Mouse (Mus musculus): ENCODE data around the gene Ceacam20. TPM values are rescaled to one million over a fixed set of nuclear protein-coding genes. Genes with fewer than 3 reads are reported as not detected.
"Not testable (repeated sequence)": the region's sequence is repeated elsewhere in the genome, so short reads cannot be mapped to it uniquely, and the experiment has no call there.

The Ceacam20 gene
- polyA plus RNA-seq, 1 experiment from 2014 or later = not detected

- no peaks in the 10 kb centered on the region for H3K36me3 ChIP-seq (ENCODE audit: control insufficient read depth, insufficient read depth, low read length)
- no peak overlapping the region for H3K4me3 ChIP-seq (ENCODE audit: low read length)
- no peaks in the 10 kb centered on the region for H3K9me3 ChIP-seq (ENCODE audit: control insufficient read depth, low read length)
- no peaks in the 10 kb centered on the region for H3K4me1 ChIP-seq (ENCODE audit: control insufficient read depth, insufficient read depth, low read length)
- WGBS = 81% methylated on average over 1 of the region's 1 CpGs
- no peak overlapping the region for H3K9ac ChIP-seq (ENCODE audit: low read depth, low read length)
- H3K4me2 ChIP-seq (replicated peaks; ENCODE audit: low read depth, low read length) = no peak overlapping the region
- H3K27ac ChIP-seq (ENCODE audit: low read depth, low read length) = no peak overlapping the region
- no peaks in the 10 kb centered on the region for H3K27me3 ChIP-seq (ENCODE audit: control insufficient read depth, insufficient read depth, low read length)
- no peak for ATAC-seq (ENCODE audit: low FRiP score, low TSS enrichment)
Measured at GRCm38 (mm10) chr7:19962423-19962822, 2.8 kb upstream of the Ceacam20 start.

- no peak overlapping the region for H3K27ac ChIP-seq (ENCODE audit: low read depth, low read length)
- H3K4me1 ChIP-seq (ENCODE audit: control insufficient read depth, insufficient read depth, low read length) = no peaks in the 10 kb centered on the region
- no peak for ATAC-seq (ENCODE audit: low FRiP score, low TSS enrichment)
- H3K27me3 ChIP-seq (ENCODE audit: control insufficient read depth, insufficient read depth, low read length) = no peaks in the 10 kb centered on the region
- WGBS = 75% methylated on average over 3 of the region's 3 CpGs
- no peaks in the 10 kb centered on the region; the same call in 1 of the 2 replicates for H3K9me3 ChIP-seq (ENCODE audit: control insufficient read depth, low read length)
- no peak overlapping the region for H3K9ac ChIP-seq (ENCODE audit: low read depth, low read length)
- no peak overlapping the region for H3K4me2 ChIP-seq (replicated peaks; ENCODE audit: low read depth, low read length)
- no peaks in the 10 kb centered on the region for H3K36me3 ChIP-seq (ENCODE audit: control insufficient read depth, insufficient read depth, low read length)
- H3K4me3 ChIP-seq (ENCODE audit: low read length) = no peak overlapping the region
Measured at GRCm38 (mm10) chr7:19969106-19969505, 3.9 kb downstream of the Ceacam20 start.

- Histone ChIP-seq H3K4me3 (ENCODE audit: low read length) (no peak overlapping the region), H3K9me3 (ENCODE audit: control insufficient read depth, low read length) (no peaks in the 10 kb centered on the region; the same call in 1 of the 2 replicates), H3K27ac (ENCODE audit: low read depth, low read length) (no peak overlapping the region), H3K36me3 (ENCODE audit: control insufficient read depth, insufficient read depth, low read length) (no peaks in the 10 kb centered on the region), H3K4me2 (replicated peaks; ENCODE audit: low read depth, low read length) (no peak overlapping the region), H3K9ac (ENCODE audit: low read depth, low read length) (no peak overlapping the region), H3K4me1 (ENCODE audit: control insufficient read depth, insufficient read depth, low read length) (no peaks in the 10 kb centered on the region), H3K27me3 (ENCODE audit: control insufficient read depth, insufficient read depth, low read length) (no peaks in the 10 kb centered on the region)
- no peak for ATAC-seq (ENCODE audit: low FRiP score, low TSS enrichment)
- 100% methylated on average over 4 of the region's 4 CpGs for WGBS
Measured at GRCm38 (mm10) chr7:19969541-19970090, 4.4 kb downstream of the Ceacam20 start.

DNA sequence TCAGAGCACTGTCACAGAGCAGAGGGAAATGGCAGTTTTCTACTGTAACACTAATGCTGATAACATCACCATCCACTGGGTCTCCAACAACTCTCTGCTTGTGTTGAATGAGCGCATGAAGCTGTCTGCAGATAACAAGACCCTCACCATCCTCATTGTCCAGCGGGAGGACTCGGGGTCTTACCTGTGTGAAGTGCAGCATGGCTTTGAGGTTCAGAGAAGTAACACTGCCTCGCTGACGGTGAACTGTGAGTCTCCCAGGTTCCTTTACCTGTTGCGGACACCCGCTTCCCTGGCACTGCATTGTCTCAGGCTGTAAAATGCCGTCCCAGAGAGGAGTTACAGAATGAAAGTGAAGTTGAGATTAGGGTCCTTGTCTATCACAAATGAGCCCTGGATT is 5.0 kb downstream of the Ceacam20 start:
- H3K36me3 ChIP-seq (ENCODE audit: control insufficient read depth, insufficient read depth, low read length) = no peaks in the 10 kb centered on the region
- WGBS = 92% methylated on average over 8 of the region's 8 CpGs
- no peak overlapping the region for H3K4me2 ChIP-seq (replicated peaks; ENCODE audit: low read depth, low read length)
- no peaks in the 10 kb centered on the region for H3K4me1 ChIP-seq (ENCODE audit: control insufficient read depth, insufficient read depth, low read length)
- H3K9me3 ChIP-seq (ENCODE audit: control insufficient read depth, low read length) = no peaks in the 10 kb centered on the region; the same call in 1 of the 2 replicates
- no peak overlapping the region for H3K4me3 ChIP-seq (ENCODE audit: low read length)
- no peaks in the 10 kb centered on the region for H3K27me3 ChIP-seq (ENCODE audit: control insufficient read depth, insufficient read depth, low read length)
- no peak overlapping the region for H3K9ac ChIP-seq (ENCODE audit: low read depth, low read length)
- no peak for ATAC-seq (ENCODE audit: low FRiP score, low TSS enrichment)
- H3K27ac ChIP-seq (ENCODE audit: low read depth, low read length) = no peak overlapping the region

GRCm38 (mm10) chr7:19971516-19971915 is 6.3 kb downstream of the Ceacam20 start:
- no peaks in the 10 kb centered on the region for H3K27me3 ChIP-seq (ENCODE audit: control insufficient read depth, insufficient read depth, low read length)
- H3K9me3 ChIP-seq (ENCODE audit: control insufficient read depth, low read length) = no peaks in the 10 kb centered on the region; the same call in 1 of the 2 replicates
- H3K27ac ChIP-seq (ENCODE audit: low read depth, low read length) = no peak overlapping the region
- WGBS = 85% methylated on average over 4 of the region's 4 CpGs
- no peaks in the 10 kb centered on the region for H3K36me3 ChIP-seq (ENCODE audit: control insufficient read depth, insufficient read depth, low read length)
- no peak overlapping the region for H3K4me2 ChIP-seq (replicated peaks; ENCODE audit: low read depth, low read length)
- no peaks in the 10 kb centered on the region for H3K4me1 ChIP-seq (ENCODE audit: control insufficient read depth, insufficient read depth, low read length)
- H3K4me3 ChIP-seq (ENCODE audit: low read length) = no peak overlapping the region
- no peak overlapping the region for H3K9ac ChIP-seq (ENCODE audit: low read depth, low read length)
- ATAC-seq (ENCODE audit: low FRiP score, low TSS enrichment) = no peak

- ATAC-seq (ENCODE audit: low FRiP score, low TSS enrichment); H3K27ac ChIP-seq (ENCODE audit: low read depth, low read length); H3K4me2 ChIP-seq (replicated peaks; ENCODE audit: low read depth, low read length); H3K36me3 ChIP-seq (ENCODE audit: control insufficient read depth, insufficient read depth, low read length); H3K9me3 ChIP-seq (ENCODE audit: control insufficient read depth, low read length); H3K4me3 ChIP-seq (ENCODE audit: low read length); H3K4me1 ChIP-seq (ENCODE audit: control insufficient read depth, insufficient read depth, low read length); H3K9ac ChIP-seq (ENCODE audit: low read depth, low read length); H3K27me3 ChIP-seq (ENCODE audit: control insufficient read depth, insufficient read depth, low read length): not testable (repeated sequence)
- 65% methylated on average over 8 of the region's 8 CpGs for WGBS
Measured at GRCm38 (mm10) chr7:19991165-19991564, 26.0 kb downstream of the Ceacam20 start, which contains the start of gene Nlrp9b. Gene Nlrp9b, plus strand, starts transcription at chr7:19991465.

DNA sequence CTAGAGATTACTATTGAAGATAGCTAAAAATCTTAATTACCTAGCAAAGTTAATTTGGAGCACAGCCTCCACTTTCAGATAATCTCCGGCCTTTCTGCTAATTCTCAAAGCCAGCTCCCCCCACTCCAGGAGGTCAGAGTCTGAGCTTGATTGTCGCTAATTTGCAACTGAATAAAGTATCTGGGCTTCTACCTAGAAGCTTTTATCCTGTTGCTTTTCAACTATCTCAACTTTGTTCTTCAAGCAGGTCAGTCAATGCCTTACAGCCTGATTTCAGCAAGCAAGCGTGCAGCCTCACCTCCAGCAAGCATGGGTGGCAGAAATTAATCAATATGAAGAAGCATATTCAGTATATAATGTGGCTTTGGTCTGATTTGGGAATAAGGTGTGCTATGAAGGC is 31.5 kb downstream of the Ceacam20 start:
- not testable (repeated sequence) for H3K27me3 ChIP-seq (ENCODE audit: control insufficient read depth, insufficient read depth, low read length); H3K9me3 ChIP-seq (ENCODE audit: control insufficient read depth, low read length); H3K36me3 ChIP-seq (ENCODE audit: control insufficient read depth, insufficient read depth, low read length); H3K4me3 ChIP-seq (ENCODE audit: low read length); ATAC-seq (ENCODE audit: low FRiP score, low TSS enrichment); H3K9ac ChIP-seq (ENCODE audit: low read depth, low read length); H3K27ac ChIP-seq (ENCODE audit: low read depth, low read length); H3K4me1 ChIP-seq (ENCODE audit: control insufficient read depth, insufficient read depth, low read length); H3K4me2 ChIP-seq (replicated peaks; ENCODE audit: low read depth, low read length)
- 61% methylated on average over 3 of the region's 3 CpGs for WGBS

GRCm38 (mm10) chr7:20009987-20010386 is 44.8 kb downstream of the Ceacam20 start:
- Histone ChIP-seq H3K4me3 (ENCODE audit: low read length) (no peak overlapping the region), H3K9ac (ENCODE audit: low read depth, low read length) (no peak overlapping the region), H3K4me1 (ENCODE audit: control insufficient read depth, insufficient read depth, low read length) (no peaks in the 10 kb centered on the region), H3K27me3 (ENCODE audit: control insufficient read depth, insufficient read depth, low read length) (no peaks in the 10 kb centered on the region), H3K36me3 (ENCODE audit: control insufficient read depth, insufficient read depth, low read length) (no peaks in the 10 kb centered on the region), H3K27ac (ENCODE audit: low read depth, low read length) (no peak overlapping the region), H3K9me3 (ENCODE audit: control insufficient read depth, low read length) (no peaks in the 10 kb centered on the region), H3K4me2 (replicated peaks; ENCODE audit: low read depth, low read length) (no peak overlapping the region)
- ATAC-seq (ENCODE audit: low FRiP score, low TSS enrichment) = no peak
- 77% methylated on average over 2 of the region's 2 CpGs for WGBS

Data from kidney, embryonic 14.5 days (tissue).